Mouse (Mus musculus) olfactory bulb, adult 2 months (tissue): ENCODE results near the gene Vamp5. TPM values are rescaled to one million over a fixed set of nuclear protein-coding genes. Genes with fewer than 3 reads are reported as not detected.

Experiments
- H3K27ac ChIP-seq: fragments of 200-500 bp; 2 replicates; pipeline ENCODE4 v1.5.1; 2012; ENCODE audit warnings: low read depth, low read length; ENCODE audit not compliant: insufficient read depth
- H3K4me1 ChIP-seq: fragments of 200-500 bp; 2 replicates; pipeline ENCODE4 v1.6.1; 2012; ENCODE audit warnings: low read length; ENCODE audit not compliant: control insufficient read depth, insufficient read depth
- H3K4me3 ChIP-seq: fragments of 200-500 bp; 2 replicates; pipeline ENCODE4 v1.5.1; 2012; ENCODE audit warnings: mild to moderate bottlenecking, low read depth, low read length, moderate library complexity; ENCODE audit not compliant: insufficient read depth
- CTCF ChIP-seq: fragments of 200-500 bp; IDR thresholded peaks from 2 replicates; pipeline ENCODE4 v1.5.1; 2012; ENCODE audit warnings: low read depth, mild to moderate bottlenecking, low read length, moderate library complexity; ENCODE audit not compliant: insufficient read depth
- POLR2A ChIP-seq: fragments of 200-500 bp; IDR thresholded peaks from 2 replicates; pipeline ENCODE4 v1.6.1; 2012; ENCODE audit warnings: mild to moderate bottlenecking, low read depth, low read length, moderate library complexity; ENCODE audit not compliant: insufficient read depth
- whole genome bisulfite sequencing: fragments of 180-500 bp; shearing (Covaris S2); methylation state at CpG from one replicate; pipeline ENCODE4 v1.1.7; 2018; 5-methylcytosine and 5-hydroxymethylcytosine counted together
- polyA plus RNA-seq: library from polyadenylated mRNA; stranded (reverse); fragments of >200 nt; gene quantifications from 2 replicates; pipeline ENCODE4 v1.2.4, GENCODE M21; 2012; ENCODE audit warnings: low replicate concordance; ENCODE audit not compliant: missing spikeins, insufficient read depth, insufficient read length

The Vamp5 gene
- polyA plus RNA-seq, 1 experiment, result not detected

GRCm38 (mm10) chr6:72345633-72346032, 34.6 kb downstream of the Vamp5 start:
- H3K4me3 ChIP-seq, result no peak overlapping the region
- 42% methylated on average over 6 of the region's 6 CpGs for WGBS
- peaks cover 7% of the 10 kb centered on the region for H3K4me1 ChIP-seq
- H3K27ac ChIP-seq, result no peak overlapping the region
- TF ChIP-seq POLR2A, result no peak
- no peak for TF ChIP-seq CTCF

GRCm38 (mm10) chr6:72345074-72345567, 35.1 kb downstream of the Vamp5 start, which contains the start of gene Usp39:
Gene Usp39 (minus strand): TSS chr6:72345184.
- under 1% methylated on average over 30 of the region's 30 CpGs for WGBS
- H3K4me1 ChIP-seq, result peaks cover 7% of the 10 kb centered on the region
- H3K27ac ChIP-seq, result peak within 1 kb of the TSS; percentile 87
- TF ChIP-seq CTCF (no peak), POLR2A (peak; percentile 75)
- peak within 1 kb of the TSS; percentile 92 for H3K4me3 ChIP-seq

GRCm38 (mm10) chr6:72344396-72345073, 35.7 kb downstream of the Vamp5 start:
- WGBS, result under 1% methylated on average over 42 of the region's 42 CpGs
- peaks cover 7% of the 10 kb centered on the region for H3K4me1 ChIP-seq
- no peak overlapping the region for H3K27ac ChIP-seq
- TF ChIP-seq POLR2A (no peak), CTCF (no peak)
- H3K4me3 ChIP-seq, result peak overlapping the region; percentile 92

- H3K4me3 ChIP-seq, result no peak overlapping the region
- no peak for TF ChIP-seq CTCF
- TF ChIP-seq POLR2A, result no peak
- H3K4me1 ChIP-seq, result no peaks in the 10 kb centered on the region
- 66% methylated on average over 2 of the region's 2 CpGs for WGBS
- H3K27ac ChIP-seq, result no peak overlapping the region
Measured at GRCm38 (mm10) chr6:72340481-72340880, 39.8 kb downstream of the Vamp5 start.

- Histone ChIP-seq H3K4me3 (no peak overlapping the region), H3K27ac (no peak overlapping the region), H3K4me1 (no peaks in the 10 kb centered on the region)
- TF ChIP-seq POLR2A, result no peak
- no peak for TF ChIP-seq CTCF
- WGBS, result 79% methylated on average over 5 of the region's 5 CpGs
Measured at GRCm38 (mm10) chr6:72333111-72333510, 47.2 kb downstream of the Vamp5 start.

GRCm38 (mm10) chr6:72330133-72330532, 50.1 kb downstream of the Vamp5 start:
- no peak for TF ChIP-seq CTCF
- TF ChIP-seq POLR2A, result no peak
- no peaks in the 10 kb centered on the region for H3K4me1 ChIP-seq
- H3K27ac ChIP-seq, result no peak overlapping the region
- WGBS, result 89% methylated on average over 4 of the region's 4 CpGs
- no peak overlapping the region for H3K4me3 ChIP-seq

GRCm38 (mm10) chr6:72329019-72329418, 51.2 kb downstream of the Vamp5 start:
- WGBS, result 93% methylated on average over 5 of the region's 5 CpGs
- Histone ChIP-seq H3K4me3 (no peak overlapping the region), H3K27ac (no peak overlapping the region), H3K4me1 (no peaks in the 10 kb centered on the region)
- no peak for TF ChIP-seq CTCF
- TF ChIP-seq POLR2A, result no peak

- TF ChIP-seq POLR2A (no peak), CTCF (no peak)
- Histone ChIP-seq H3K4me3 (no peak overlapping the region), H3K27ac (no peak overlapping the region), H3K4me1 (no peaks in the 10 kb centered on the region)
- 70% methylated on average over 6 of the region's 6 CpGs for WGBS
Measured at GRCm38 (mm10) chr6:72326274-72326673, 54.0 kb downstream of the Vamp5 start.

- TF ChIP-seq CTCF, result no peak
- TF ChIP-seq POLR2A, result no peak
- no peak overlapping the region for H3K4me3 ChIP-seq
- H3K4me1 ChIP-seq, result no peaks in the 10 kb centered on the region
- H3K27ac ChIP-seq, result no peak overlapping the region
- 92% methylated on average over 6 of the region's 6 CpGs for WGBS
Measured at GRCm38 (mm10) chr6:72323786-72324508, 56.3 kb downstream of the Vamp5 start.
